Mouse (Mus musculus): ENCODE data around the gene Hoxd3. TPM values are rescaled to one million over a fixed set of nuclear protein-coding genes. Genes with fewer than 3 reads are reported as not detected.

Gene Hoxd3
- polyA plus RNA-seq, 1 experiment from 2014 or later: 3.2 TPM

DNA sequence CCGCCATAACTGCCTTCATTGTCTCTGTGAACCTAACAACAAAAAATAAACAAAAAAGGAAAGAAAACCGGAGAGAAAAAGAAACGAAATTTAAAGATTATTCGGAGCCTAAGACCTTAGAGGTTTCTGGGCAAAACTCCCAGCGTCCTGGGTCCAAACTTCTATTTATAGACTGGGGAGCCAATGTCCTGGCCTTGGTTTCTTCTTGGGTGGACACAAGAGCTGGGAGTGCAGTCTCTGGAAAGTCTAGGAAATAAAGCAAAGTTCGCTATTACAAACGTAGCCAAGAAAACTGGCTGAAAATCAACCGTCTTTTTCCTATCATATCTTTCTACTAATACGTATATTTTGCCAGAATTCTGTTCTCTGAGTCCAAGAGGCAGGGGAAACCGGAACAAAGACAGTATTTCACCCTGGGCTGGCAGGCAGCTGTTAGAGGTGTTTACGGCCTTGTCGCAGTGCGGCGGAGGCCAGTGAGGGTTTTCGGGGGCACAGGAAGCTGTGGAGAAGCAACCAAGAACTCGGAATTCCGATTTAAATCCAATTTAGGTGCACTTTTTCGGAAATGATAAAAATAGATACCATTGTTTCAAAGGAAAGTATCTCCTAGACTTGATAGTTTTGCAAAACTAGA lies 2.5 kb downstream of the Hoxd3 start:
- WGBS: 20% methylated on average over 18 of the region's 18 CpGs
- H3K4me3 ChIP-seq (ENCODE audit: low read depth, low read length): no peak overlapping the region
- no peaks in the 10 kb centered on the region for H3K36me3 ChIP-seq (ENCODE audit: control insufficient read depth, insufficient read depth)
- no peak overlapping the region for H3K27ac ChIP-seq (ENCODE audit: low read depth, low read length)
- H3K4me1 ChIP-seq (replicated peaks; ENCODE audit: control insufficient read depth, insufficient read depth, low read length): no peaks in the 10 kb centered on the region
- peaks cover 73% of the 10 kb centered on the region for H3K27me3 ChIP-seq (replicated peaks; ENCODE audit: control insufficient read depth, insufficient read depth, low read length)
- no peak for TF ChIP-seq CTCF (IDR thresholded peaks at IDR 0.05; ENCODE audit: low read depth)
- no peak overlapping the region for H3K9ac ChIP-seq (ENCODE audit: low read depth, low read length)
- peak overlapping the region; percentile 70 for H3K4me2 ChIP-seq (replicated peaks; ENCODE audit: low read depth)
- H3K9me3 ChIP-seq (ENCODE audit: control insufficient read depth): no peaks in the 10 kb centered on the region
- ATAC-seq: no peak

DNA sequence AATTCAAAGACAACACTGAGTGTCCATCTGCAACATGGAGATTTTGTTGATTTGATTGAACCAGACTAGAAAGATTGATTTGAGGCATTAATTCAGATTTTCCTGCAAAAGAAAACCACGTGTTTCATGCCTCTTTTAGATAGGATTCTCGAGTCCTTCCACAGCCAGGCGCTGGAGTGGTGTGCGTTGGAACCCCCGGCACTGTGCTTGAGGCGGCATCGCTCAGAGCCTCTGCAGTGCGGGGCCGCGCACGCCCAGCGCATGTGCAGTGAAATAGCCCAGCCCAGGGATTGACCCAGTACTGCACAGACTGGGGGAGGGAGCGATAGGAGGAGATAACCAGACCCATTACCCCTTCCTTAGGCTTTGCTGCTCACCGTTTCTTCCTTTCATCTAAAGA lies 3.2 kb downstream of the Hoxd3 start:
- H3K4me2 ChIP-seq (replicated peaks; ENCODE audit: low read depth): peak overlapping the region; percentile 70
- H3K4me3 ChIP-seq (ENCODE audit: low read depth, low read length): peak overlapping the region; percentile 11; the same call in 1 of the 2 replicates
- no peak for ATAC-seq
- peaks cover 67% of the 10 kb centered on the region for H3K27me3 ChIP-seq (replicated peaks; ENCODE audit: control insufficient read depth, insufficient read depth, low read length)
- no peaks in the 10 kb centered on the region for H3K4me1 ChIP-seq (replicated peaks; ENCODE audit: control insufficient read depth, insufficient read depth, low read length)
- WGBS: 6% methylated on average over 14 of the region's 14 CpGs
- no peak for TF ChIP-seq CTCF (IDR thresholded peaks at IDR 0.05; ENCODE audit: low read depth)
- H3K9me3 ChIP-seq (ENCODE audit: control insufficient read depth): no peaks in the 10 kb centered on the region
- H3K36me3 ChIP-seq (ENCODE audit: control insufficient read depth, insufficient read depth): no peaks in the 10 kb centered on the region
- H3K9ac ChIP-seq (ENCODE audit: low read depth, low read length): no peak overlapping the region
- H3K27ac ChIP-seq (ENCODE audit: low read depth, low read length): no peak overlapping the region

DNA sequence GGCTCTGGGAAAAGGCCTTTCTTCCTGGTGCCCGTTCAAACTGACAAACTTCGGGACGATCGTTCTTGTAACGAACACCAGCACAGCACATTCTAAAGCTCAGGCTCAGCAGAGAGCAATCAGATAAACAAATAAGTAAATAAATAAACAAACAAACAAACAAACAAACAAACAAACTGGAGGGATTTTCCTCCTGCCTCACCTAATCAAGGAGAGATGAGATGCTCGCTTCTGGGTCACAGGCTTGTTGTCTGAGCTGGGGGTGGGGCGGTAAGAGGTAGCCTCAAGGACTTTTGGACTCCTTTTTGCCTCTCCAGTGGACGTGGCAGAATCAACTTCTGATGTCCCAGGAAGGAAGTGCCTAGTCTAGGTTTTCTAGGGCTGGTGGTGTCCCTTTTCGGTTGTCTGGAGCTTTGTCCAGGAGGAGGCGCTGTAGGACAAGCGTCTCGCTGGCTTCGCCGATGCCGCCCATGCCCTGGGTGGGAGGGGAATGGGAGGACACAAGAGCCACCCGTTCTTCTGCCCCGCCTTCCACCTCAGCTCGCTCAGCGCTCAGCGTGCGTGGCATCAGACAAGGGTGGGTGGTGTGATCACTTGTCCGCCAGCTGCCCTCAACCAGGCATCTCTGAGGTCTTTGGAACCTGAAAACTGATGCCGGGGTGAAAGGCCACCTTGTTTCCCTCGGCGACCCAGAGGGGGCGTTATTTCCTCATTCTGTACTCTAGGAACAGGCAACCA lies 3.9 kb downstream of the Hoxd3 start:
- TF ChIP-seq CTCF (IDR thresholded peaks at IDR 0.05; ENCODE audit: low read depth): peak; percentile 98
- H3K4me1 ChIP-seq (replicated peaks; ENCODE audit: control insufficient read depth, insufficient read depth, low read length): no peaks in the 10 kb centered on the region

DNA sequence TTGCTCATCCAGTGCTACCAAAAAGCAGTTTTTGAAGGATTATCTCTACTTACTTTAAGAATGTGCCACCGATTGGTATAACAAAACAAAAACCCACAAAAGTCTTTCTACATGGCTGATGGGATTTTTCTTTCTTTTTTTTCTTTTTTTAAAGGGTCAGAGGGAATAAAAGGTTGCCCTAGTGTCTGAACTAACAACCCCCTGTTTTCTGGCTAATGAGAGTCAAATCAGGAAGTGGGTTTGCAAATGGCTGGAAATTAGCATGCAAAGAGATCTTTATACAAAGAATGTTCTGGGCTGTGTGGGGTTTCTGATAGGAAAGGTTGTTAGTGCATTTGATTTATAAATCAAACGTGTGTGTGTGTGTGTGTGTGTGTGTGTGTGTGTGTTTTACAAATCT lies 8.7 kb downstream of the Hoxd3 start:
- no peak for ATAC-seq
- Histone ChIP-seq H3K27ac (ENCODE audit: low read depth, low read length) (no peak overlapping the region), H3K9me3 (ENCODE audit: control insufficient read depth) (no peaks in the 10 kb centered on the region), H3K36me3 (ENCODE audit: control insufficient read depth, insufficient read depth) (no peaks in the 10 kb centered on the region), H3K9ac (ENCODE audit: low read depth, low read length) (no peak overlapping the region), H3K4me1 (replicated peaks; ENCODE audit: control insufficient read depth, insufficient read depth, low read length) (no peaks in the 10 kb centered on the region), H3K4me3 (ENCODE audit: low read depth, low read length) (no peak overlapping the region), H3K27me3 (replicated peaks; ENCODE audit: control insufficient read depth, insufficient read depth, low read length) (peaks cover 58% of the 10 kb centered on the region), H3K4me2 (replicated peaks; ENCODE audit: low read depth) (no peak overlapping the region)
- no peak for TF ChIP-seq CTCF (IDR thresholded peaks at IDR 0.05; ENCODE audit: low read depth)
- 34% methylated on average over 2 of the region's 2 CpGs for WGBS

More for the DNA sequence above, 3.9 kb downstream of the Hoxd3 start:
- H3K4me2 ChIP-seq (replicated peaks; ENCODE audit: low read depth): peak overlapping the region; percentile 70
- no peaks in the 10 kb centered on the region for H3K9me3 ChIP-seq (ENCODE audit: control insufficient read depth)
- peaks cover 60% of the 10 kb centered on the region for H3K27me3 ChIP-seq (replicated peaks; ENCODE audit: control insufficient read depth, insufficient read depth, low read length)
- WGBS: 6% methylated on average over 26 of the region's 26 CpGs
- H3K4me3 ChIP-seq (ENCODE audit: low read depth, low read length): peak overlapping the region; percentile 23
- no peak overlapping the region for H3K27ac ChIP-seq (ENCODE audit: low read depth, low read length)
- H3K36me3 ChIP-seq (ENCODE audit: control insufficient read depth, insufficient read depth): no peaks in the 10 kb centered on the region
- 0 out of 2 replicates have a peak overlapping the region, but pooled peaks have one; percentile 8 for H3K9ac ChIP-seq (ENCODE audit: low read depth, low read length)
- ATAC-seq: peak; percentile 79

DNA sequence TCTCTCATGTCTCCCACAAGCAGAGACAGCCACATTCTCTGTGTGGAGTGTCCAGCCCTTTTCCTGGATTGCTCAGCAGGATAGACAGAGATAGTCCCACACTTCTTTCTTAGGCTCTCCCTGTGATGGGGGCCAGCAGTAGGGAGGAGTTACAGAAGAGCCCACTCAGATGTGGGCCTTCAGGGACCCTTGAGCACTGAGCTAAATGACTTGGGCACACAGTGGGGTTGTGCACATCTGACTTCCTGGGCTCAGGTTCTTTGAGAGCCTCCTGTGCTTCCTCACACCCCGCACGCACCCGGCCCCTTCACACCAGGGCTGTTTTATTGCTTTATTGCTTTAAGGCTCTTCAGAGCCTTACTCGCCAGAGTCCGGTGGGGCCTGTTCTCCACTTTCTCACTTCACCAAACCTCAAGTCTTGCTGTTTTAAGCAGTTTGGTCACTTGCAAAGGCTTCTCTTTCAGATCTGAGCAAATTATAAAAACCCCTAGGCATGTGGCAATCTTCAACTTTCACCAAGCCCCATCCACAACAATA lies 9.3 kb downstream of the Hoxd3 start:
- ATAC-seq: no peak
- Histone ChIP-seq H3K9me3 (ENCODE audit: control insufficient read depth) (no peaks in the 10 kb centered on the region), H3K9ac (ENCODE audit: low read depth, low read length) (no peak overlapping the region), H3K4me2 (replicated peaks; ENCODE audit: low read depth) (no peak overlapping the region; the same call in 1 of the 2 replicates), H3K27me3 (replicated peaks; ENCODE audit: control insufficient read depth, insufficient read depth, low read length) (peaks cover 57% of the 10 kb centered on the region), H3K36me3 (ENCODE audit: control insufficient read depth, insufficient read depth) (no peaks in the 10 kb centered on the region), H3K27ac (ENCODE audit: low read depth, low read length) (no peak overlapping the region), H3K4me1 (replicated peaks; ENCODE audit: control insufficient read depth, insufficient read depth, low read length) (no peaks in the 10 kb centered on the region), H3K4me3 (ENCODE audit: low read depth, low read length) (no peak overlapping the region; the same call in 1 of the 2 replicates)
- TF ChIP-seq CTCF (IDR thresholded peaks at IDR 0.05; ENCODE audit: low read depth): no peak
- 22% methylated on average over 5 of the region's 5 CpGs for WGBS

DNA sequence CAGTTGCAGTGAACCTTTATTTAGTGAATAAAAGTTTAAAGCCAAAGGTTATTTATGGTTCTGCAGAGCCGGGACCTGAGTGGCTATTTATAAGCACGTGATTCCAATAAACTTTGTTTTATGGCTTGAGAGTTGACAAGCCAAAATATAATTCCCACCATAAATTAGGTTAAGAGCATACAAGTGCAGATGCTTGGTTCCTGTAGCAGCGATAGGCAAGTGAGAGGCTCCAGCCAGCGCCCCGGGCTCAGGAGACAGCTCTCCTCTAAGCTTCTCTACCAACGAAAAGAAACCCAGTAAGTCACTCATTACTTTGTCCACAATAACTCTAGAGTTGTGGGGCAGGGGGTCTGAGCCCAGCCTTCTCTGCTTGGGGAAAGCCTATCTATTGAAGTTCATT lies 10.2 kb downstream of the Hoxd3 start:
- Histone ChIP-seq H3K4me2 (replicated peaks; ENCODE audit: low read depth) (peak overlapping the region; percentile 17; the same call in 1 of the 2 replicates), H3K9ac (ENCODE audit: low read depth, low read length) (no peak overlapping the region), H3K36me3 (ENCODE audit: control insufficient read depth, insufficient read depth) (no peaks in the 10 kb centered on the region), H3K4me1 (replicated peaks; ENCODE audit: control insufficient read depth, insufficient read depth, low read length) (no peaks in the 10 kb centered on the region), H3K4me3 (ENCODE audit: low read depth, low read length) (no peak overlapping the region), H3K9me3 (ENCODE audit: control insufficient read depth) (no peaks in the 10 kb centered on the region), H3K27ac (ENCODE audit: low read depth, low read length) (no peak overlapping the region), H3K27me3 (replicated peaks; ENCODE audit: control insufficient read depth, insufficient read depth, low read length) (peaks cover 61% of the 10 kb centered on the region)
- no peak for TF ChIP-seq CTCF (IDR thresholded peaks at IDR 0.05; ENCODE audit: low read depth)
- 14% methylated on average over 6 of the region's 6 CpGs for WGBS
- ATAC-seq: no peak; the same call in 1 of the 2 replicates
